Mouse (Mus musculus) Patski (cell line): ENCODE data around the gene 1700029F12Rik. TPM values are rescaled to one million over a fixed set of nuclear protein-coding genes. Genes with fewer than 3 reads are reported as not detected.

Experiments used
- ATAC-seq: fragments of 100-300 bp; one replicate; pipeline ENCODE4 v1.8.0; 2021
- CTCF ChIA-PET: fragments of 350-600 bp; sonication (Branson Sonifier 250); formaldehyde crosslinking; loops from one replicate; lab custom pipeline; 2022; ENCODE audit warnings: inconsistent platforms; lab: Charles Lee
- POLR2A ChIA-PET: fragments of 350-600 bp; sonication (Branson Sonifier 250); formaldehyde crosslinking; loops from one replicate; lab custom pipeline; 2022; ENCODE audit warnings: antibody characterized with exemption, inconsistent platforms; lab: Charles Lee
- DNase-seq: peaks from one replicate; pipeline ENCODE4 v3.0.0-alpha.2; 2011; ENCODE audit warnings: low read depth, low spot score
- H3K27me3 ChIP-seq: fragments of 371-371 bp; one replicate; pipeline ENCODE4 v1.5.1; 2021
- CTCF ChIP-seq: fragments of 100-300 bp; IDR thresholded peaks from one replicate; pipeline ENCODE4 v1.5.1; 2021
- in situ Hi-C: fragments of 300-500 bp; cut with MboI; formaldehyde crosslinking; loops from 3 replicates; pipeline ENCODE4 v1.11.1; 2018; ENCODE audit warnings: low pct_unique_long_range_greater_than_20kb, mixed read lengths
- polyA plus RNA-seq: library from polyadenylated mRNA; unstranded; gene quantifications from one replicate; pipeline ENCODE4 v1.2.3, GENCODE M21; 2021

The 1700029F12Rik gene
- polyA plus RNA-seq, 1 experiment from 2014 or later: not detected

GRCm38 (mm10) chr13:97052667-97053066, 18.5 kb upstream of the 1700029F12Rik start:
- ATAC-seq (no peak), DNase-seq (peak; percentile 6)
- no peaks in the 10 kb centered on the region for H3K27me3 ChIP-seq
- POLR2A ChIA-PET: no interaction called here
- in situ Hi-C loops: loop anchor here (10.0 to 25.0 kb wide), 2 partner anchors 198 to 315 kb away; partner anchors contain the start of gene Ankrd31
- CTCF ChIA-PET: interaction anchor here (1.1 to 1.6 kb wide), 4 partner anchors 9 to 195 kb away, joined by 3 to 5 read pairs (median 3); no protein-coding TSS in a partner anchor
- TF ChIP-seq CTCF: peak; percentile 73

GRCm38 (mm10) chr13:97051158-97051557, 17.0 kb upstream of the 1700029F12Rik start:
- no peak for TF ChIP-seq CTCF
- DNase-seq: peak; percentile 39
- in situ Hi-C loops: loop anchor here (10.0 to 25.0 kb wide), 2 partner anchors 196 to 314 kb away; partner anchors contain the start of gene Ankrd31
- ChIA-PET POLR2A (no interaction called here), CTCF (no interaction called here)
- no peaks in the 10 kb centered on the region for H3K27me3 ChIP-seq
- ATAC-seq: peak; percentile 31

GRCm38 (mm10) chr13:97030075-97030474, 4.1 kb downstream of the 1700029F12Rik start:
- ChIA-PET CTCF (interaction anchor here (1.0 kb wide), 1 partner anchor 23 kb away, joined by 3 read pairs; no protein-coding TSS in a partner anchor), POLR2A (no interaction called here)
- DNase-seq: no peak
- no peak for TF ChIP-seq CTCF
- in situ Hi-C loops: no loop called here
- ATAC-seq: no peak
- H3K27me3 ChIP-seq: no peaks in the 10 kb centered on the region

GRCm38 (mm10) chr13:97021906-97022305, 12.3 kb downstream of the 1700029F12Rik start:
- in situ Hi-C loops: no loop called here
- TF ChIP-seq CTCF: no peak
- no peak for ATAC-seq
- ChIA-PET POLR2A (no interaction called here), CTCF (no interaction called here)
- no peak for DNase-seq
- H3K27me3 ChIP-seq: no peaks in the 10 kb centered on the region

- ChIA-PET CTCF (no interaction called here), POLR2A (interaction anchor here (0.6 kb wide), 1 partner anchor 36 kb away, joined by 4 read pairs; no protein-coding TSS in a partner anchor)
- no peaks in the 10 kb centered on the region for H3K27me3 ChIP-seq
- no peak for DNase-seq
- in situ Hi-C loops: no loop called here
- no peak for TF ChIP-seq CTCF
- ATAC-seq: no peak
Measured at GRCm38 (mm10) chr13:97020122-97020521, 14.0 kb downstream of the 1700029F12Rik start.

GRCm38 (mm10) chr13:97017711-97018110, 16.5 kb downstream of the 1700029F12Rik start:
- in situ Hi-C loops: no loop called here
- ChIA-PET POLR2A (interaction anchor here (0.7 kb wide), 1 partner anchor 58 kb away, joined by 4 read pairs; no protein-coding TSS in a partner anchor), CTCF (interaction anchor here (0.7 to 0.9 kb wide), 3 partner anchors 9 to 59 kb away, joined by 3 read pairs; no protein-coding TSS in a partner anchor)
- ATAC-seq (no peak), DNase-seq (no peak)
- H3K27me3 ChIP-seq: no peaks in the 10 kb centered on the region
- TF ChIP-seq CTCF: no peak

- in situ Hi-C loops: no loop called here
- ChIA-PET CTCF (no interaction called here), POLR2A (no interaction called here)
- TF ChIP-seq CTCF: no peak
- ATAC-seq: no peak
- no peak for DNase-seq
- H3K27me3 ChIP-seq: no peaks in the 10 kb centered on the region
Measured at GRCm38 (mm10) chr13:97014366-97014765, 19.8 kb downstream of the 1700029F12Rik start.

- CTCF ChIA-PET: interaction anchor here (1.7 to 5.5 kb wide), 2 partner anchors 9 to 65 kb away, joined by 3 to 21 read pairs; no protein-coding TSS in a partner anchor
- POLR2A ChIA-PET: no interaction called here
- in situ Hi-C loops: loop anchor here (5.0 to 10.0 kb wide), 2 partner anchors 81 to 154 kb away; no protein-coding TSS in a partner anchor
- TF ChIP-seq CTCF: peak; percentile 52
- H3K27me3 ChIP-seq: no peaks in the 10 kb centered on the region
- ATAC-seq: peak; percentile 44
- DNase-seq: no peak
Measured at GRCm38 (mm10) chr13:97008266-97009153, 25.7 kb downstream of the 1700029F12Rik start.

GRCm38 (mm10) chr13:97007501-97008265, 26.5 kb downstream of the 1700029F12Rik start:
- DNase-seq (no peak), ATAC-seq (peak; percentile 4)
- CTCF ChIA-PET: interaction anchor here (5.5 kb wide), 1 partner anchor 64 kb away, joined by 21 read pairs; no protein-coding TSS in a partner anchor
- no peaks in the 10 kb centered on the region for H3K27me3 ChIP-seq
- POLR2A ChIA-PET: no interaction called here
- in situ Hi-C loops: loop anchor here (5.0 to 10.0 kb wide), 2 partner anchors 80 to 153 kb away; no protein-coding TSS in a partner anchor
- peak; percentile 28 for TF ChIP-seq CTCF

- POLR2A ChIA-PET: no interaction called here
- in situ Hi-C loops: loop anchor here (5.0 to 10.0 kb wide), 2 partner anchors 79 to 152 kb away; no protein-coding TSS in a partner anchor
Measured at GRCm38 (mm10) chr13:97006784-97007183, 27.4 kb downstream of the 1700029F12Rik start.

More at GRCm38 (mm10) chr13:97006784-97007183, 27.4 kb downstream of the 1700029F12Rik start:
- no peak for ATAC-seq
- CTCF ChIA-PET: interaction anchor here (0.8 to 5.5 kb wide), 3 partner anchors 10 to 81 kb away, joined by 3 to 21 read pairs (median 3); no protein-coding TSS in a partner anchor
- DNase-seq: no peak
- no peak for TF ChIP-seq CTCF
- H3K27me3 ChIP-seq: no peaks in the 10 kb centered on the region
